Mouse (Mus musculus): ENCODE measurements around the gene Gm960.

Gene Gm960

DNA sequence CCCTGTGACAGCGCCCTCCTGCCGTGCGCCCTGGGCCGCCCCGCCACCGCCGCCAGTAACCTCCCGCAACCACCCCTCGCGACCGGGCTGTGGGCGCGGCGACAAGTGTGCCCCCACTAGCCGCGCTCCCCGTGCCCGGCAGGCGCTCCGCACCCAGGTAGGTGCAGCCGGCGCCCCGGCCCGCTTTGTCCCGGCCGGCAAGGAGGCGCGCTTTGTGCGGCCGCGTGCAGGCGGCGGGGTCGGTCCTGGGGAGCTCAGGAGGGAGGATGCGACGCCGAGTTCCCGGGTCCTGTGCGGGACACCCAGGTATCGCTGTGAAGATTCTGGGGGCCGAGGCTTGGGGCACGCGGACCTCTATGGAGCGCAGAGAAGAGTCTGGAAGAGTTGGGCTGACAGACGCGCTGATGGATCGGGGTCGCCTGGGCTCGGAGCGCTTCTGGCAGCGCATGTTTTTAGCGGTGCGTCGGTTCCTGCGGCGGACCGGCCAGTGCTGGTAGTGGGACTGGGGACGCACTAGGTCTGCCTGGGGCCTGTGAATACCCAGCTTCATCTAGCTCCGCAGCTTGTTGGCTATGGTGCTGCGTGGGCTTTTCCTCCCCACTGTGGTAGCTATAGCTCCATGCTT is 13.8 kb upstream of the Gm960 start:
- peak in 1 of 2 experiments; percentile 21 for DNase-seq (ENCODE audit: low spot score in 2 of 2)

DNA sequence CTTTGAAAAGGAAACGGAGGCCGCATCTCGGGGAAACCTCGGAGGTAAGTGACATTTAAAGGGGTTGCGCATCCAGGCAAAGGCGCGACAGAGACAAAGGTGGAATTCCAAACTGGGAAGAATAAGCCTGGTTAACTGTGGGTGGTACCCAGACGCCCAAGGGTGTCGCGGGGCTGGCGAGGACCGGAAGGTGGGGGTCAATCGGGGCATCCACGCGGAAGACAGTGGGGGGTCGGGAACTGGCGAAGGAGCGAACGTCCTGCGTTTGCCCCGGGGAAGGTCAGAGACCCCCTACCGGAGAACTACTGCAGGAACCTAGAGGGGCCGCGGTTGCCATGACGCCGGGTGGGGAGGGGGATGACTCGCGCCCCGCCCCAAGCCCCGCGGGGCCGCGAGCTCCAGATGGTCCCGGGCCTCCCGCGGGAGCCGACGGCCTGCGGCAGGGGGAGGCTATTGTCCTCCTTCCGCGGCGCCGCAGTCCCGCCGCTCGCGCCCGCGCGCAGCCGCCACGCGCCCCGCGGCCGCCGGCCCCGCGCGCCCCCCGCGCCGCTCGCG is 13.2 kb upstream of the Gm960 start:
- no peak for DNase-seq (ENCODE audit: low spot score in 2 of 2)

DNA sequence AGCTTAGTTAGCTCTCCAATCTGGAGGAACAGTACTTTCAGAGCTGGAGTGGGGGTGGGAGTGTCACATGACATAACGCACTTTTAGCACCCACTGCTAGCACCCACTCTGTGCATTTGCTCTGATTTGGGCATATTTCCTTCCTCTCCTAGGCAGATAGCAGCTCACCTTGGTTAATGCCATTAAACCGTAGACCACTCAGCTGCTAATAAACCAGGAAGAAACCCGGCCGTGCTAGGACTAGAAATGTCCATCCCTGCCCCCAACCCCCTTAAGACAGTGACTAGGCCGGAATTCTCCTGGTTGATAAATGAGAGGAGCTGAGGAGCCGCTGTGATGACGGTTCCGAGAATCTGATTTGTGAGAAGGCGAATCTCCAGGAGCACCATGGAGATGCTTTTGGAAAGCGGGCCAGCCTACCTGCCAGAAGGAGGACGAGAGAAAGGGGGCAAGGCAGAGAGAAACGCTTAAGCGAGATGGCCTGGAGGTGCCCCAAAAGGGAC is 12.7 kb upstream of the Gm960 start, which contains the start of gene Sptbn2:
Gene Sptbn2, plus strand, starts transcription at position 70 of the 503 bp plus-strand sequence.
- DNase-seq (ENCODE audit: low spot score in 2 of 2): peak; percentile 89 to 91

DNA sequence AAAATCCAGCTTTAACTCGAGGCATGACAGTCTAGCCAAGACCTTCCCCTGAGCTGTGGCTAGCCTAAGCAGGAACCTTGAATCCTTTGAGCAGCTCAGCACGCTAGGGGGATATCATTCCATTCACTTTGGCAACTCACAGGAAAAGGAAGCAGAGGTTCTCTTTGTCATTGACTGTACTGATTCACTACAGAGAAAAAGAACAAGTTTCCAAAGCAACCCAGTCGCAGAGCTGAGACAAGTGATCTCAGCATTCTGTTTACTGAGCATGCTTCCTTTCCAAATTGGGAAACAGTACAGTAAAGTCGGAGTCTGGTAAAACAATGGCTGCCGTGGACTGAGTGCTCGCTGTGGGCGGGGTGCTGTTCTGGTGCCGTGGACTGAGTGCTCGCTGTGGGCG is 10.3 kb upstream of the Gm960 start:
- DNase-seq (ENCODE audit: low spot score in 2 of 2): no peak

DNA sequence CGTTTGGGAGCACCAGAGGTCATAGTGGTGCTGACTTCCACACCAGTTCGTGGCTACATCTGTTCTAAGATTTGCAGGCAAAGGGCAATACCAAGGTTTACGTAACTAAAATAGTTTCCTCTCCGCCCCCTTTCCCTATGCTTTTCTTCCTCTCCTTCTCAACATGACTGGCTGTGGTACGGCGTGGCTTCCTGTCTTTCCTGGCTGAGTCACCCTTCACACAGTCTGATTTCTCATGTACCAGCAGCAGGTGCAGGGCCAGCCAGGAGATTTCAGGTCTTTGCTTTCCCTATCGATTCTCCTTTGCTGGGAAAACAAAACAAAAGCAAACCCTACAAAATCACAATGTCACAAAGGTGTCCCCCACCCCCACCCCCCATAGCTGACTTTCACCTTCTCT is 2.8 kb upstream of the Gm960 start:
- DNase-seq (ENCODE audit: low spot score in 2 of 2): no peak

DNA sequence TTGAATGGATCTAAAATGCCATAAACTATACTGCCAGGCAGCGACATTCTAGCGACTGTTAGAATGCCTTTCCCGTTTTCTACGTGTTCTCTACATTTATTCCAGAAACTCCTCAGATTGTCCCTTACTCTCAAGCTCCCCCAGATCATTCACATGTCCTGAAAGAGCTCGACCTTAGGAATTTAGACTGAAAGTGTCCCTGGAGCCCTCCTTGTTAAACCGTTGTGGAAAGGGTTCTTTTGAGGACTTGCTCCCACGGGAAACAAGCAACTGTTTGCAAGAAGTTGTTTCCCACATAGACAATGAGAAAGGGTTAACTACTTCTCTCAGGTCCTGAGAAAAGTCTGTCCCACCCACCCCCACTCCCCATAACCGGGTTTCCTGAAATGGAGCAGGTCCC is 2.2 kb upstream of the Gm960 start:
- DNase-seq (ENCODE audit: low spot score in 2 of 2): no peak

DNA sequence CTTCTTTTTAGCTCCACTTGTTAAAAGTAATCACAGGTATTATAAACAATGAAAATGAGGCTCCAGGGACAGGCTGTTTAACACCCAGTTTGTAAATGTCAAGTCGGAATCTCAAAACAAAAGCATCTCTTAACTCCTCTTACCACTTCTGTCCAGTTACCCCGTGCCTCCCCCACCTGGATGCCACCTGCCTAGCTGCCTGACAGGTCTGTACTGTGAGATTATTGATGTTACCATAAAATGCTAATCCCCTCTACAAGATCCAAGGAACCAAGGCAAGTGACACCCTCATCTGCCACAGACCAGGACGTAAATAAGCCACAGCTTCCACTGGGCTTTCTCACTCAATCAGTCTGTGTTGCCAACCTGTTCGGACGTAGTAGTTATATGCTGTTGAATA is 1.4 kb upstream of the Gm960 start:
- DNase-seq (ENCODE audit: low spot score in 2 of 2): no peak

DNA sequence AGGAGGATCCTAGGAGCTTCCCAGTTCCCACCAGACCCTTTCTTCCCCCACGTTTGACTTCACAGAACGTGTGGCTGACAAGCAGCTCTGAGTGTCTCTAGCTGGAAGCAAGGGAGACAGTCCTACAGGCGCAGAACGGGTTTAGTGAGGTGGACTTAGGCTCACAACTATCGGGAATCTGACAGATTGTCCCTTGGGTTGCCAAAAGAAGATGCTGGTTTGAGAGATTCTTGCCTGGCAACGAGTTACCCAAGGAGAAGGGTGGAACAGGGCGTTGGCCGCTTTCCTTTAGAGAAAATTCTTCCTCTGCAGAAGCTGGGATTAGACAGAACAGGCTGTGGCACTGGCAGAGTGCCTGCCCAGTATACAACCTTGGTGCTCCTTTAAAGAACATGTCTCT is 388 bp upstream of the Gm960 start:
- DNase-seq (ENCODE audit: low spot score in 2 of 2): peak in 1 of 2 experiments; percentile 67

DNA sequence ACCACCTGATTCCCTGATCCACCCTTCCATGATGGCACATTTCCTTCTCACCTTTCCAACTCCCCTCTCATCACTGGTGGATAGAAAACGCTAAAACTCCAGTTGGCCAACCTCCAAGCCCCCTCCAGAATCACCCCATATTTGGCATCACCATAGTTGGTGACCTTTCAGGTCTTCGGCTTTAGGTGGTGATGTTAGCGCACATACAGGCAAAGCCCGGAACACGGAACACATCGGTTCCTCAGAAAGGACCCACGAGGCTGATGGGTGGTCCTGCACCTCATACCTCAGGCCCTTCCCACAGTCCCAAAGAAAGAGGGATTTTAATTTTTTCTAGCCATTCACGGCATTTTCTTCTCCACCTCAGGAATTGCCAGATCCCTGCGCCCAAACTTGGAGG is 747 bp downstream of the Gm960 start:
- no peak for DNase-seq (ENCODE audit: low spot score in 2 of 2)

DNA sequence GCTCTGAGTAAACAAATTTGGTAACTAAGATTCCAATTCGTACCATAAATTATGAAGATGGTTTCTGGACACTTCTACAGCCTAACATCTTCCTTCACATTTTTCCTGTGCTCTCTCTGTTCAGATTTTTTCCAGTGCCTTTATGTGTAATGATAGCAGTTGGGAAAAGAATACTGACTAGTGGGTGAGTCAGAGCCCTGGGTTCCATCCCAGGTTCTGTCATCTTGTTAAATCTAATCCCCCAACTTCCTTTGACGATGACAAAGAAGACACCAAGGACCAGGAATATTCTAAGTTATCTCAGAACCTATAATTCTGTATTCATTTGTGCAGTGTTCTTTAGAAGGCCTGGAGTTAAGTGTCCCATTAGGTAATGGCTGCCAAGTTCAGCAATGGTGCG is 1.3 kb downstream of the Gm960 start:
- DNase-seq (ENCODE audit: low spot score in 2 of 2): no peak

DNA sequence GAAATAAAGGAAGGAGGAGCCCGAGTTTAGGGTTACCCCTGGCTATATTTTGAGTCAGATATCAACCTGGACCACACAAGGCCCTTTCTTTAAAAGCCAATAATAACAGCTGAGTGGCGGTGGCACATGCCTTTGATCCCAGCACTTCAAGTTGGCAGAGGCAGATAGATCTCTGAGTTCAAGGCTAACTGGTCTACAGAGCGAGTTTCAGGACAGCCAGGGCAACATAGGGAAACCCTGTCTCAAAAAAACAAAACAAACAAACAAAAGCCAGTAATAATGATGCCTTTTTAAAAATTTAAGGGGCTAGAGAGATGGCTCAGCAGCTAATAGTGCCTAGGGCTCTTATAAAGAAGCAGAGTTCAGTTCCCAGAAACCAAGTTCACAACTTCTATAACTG is 4.1 kb downstream of the Gm960 start:
- DNase-seq (ENCODE audit: low spot score in 2 of 2): no peak

DNA sequence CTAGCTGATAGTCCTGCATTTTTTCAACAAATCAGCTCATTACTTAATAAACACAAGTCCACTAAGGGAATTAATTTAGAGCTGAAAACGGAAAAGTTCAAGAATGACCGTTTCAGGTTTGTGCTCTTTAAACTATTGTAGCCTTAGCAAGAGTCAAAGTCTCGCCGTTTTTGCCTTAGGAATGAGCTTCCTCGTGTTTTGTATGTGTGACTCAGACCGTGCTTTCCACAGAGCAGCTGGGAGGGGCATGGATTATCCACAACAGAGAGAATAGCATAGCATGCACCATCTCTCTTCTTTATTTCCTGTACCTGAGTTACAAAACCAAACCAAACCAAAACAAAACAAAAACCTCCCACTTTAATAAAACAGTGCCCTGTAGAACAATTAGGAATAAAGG is 26.1 kb downstream of the Gm960 start:
- DNase-seq (ENCODE audit: low spot score in 2 of 2): no peak

DNA sequence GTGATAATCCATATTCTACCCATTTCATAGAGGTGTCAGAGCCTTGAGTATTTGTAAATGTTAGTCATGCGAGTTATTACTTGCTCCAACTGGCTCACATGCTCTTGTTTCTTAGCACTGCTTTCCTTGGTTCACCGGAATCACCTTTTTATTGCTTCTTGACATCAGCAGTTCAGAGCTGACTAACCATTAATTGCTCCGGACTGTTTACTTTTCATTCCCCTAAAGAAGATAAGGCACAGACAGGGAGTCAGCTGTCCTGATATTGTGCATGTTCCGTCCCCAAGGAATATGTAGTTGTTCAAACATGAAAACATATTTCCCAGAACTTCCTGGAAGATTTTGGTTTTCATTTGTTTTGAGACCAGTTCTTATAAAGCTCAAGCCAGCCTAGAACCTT is 27.7 kb downstream of the Gm960 start:
- DNase-seq (ENCODE audit: low spot score in 2 of 2): no peak

DNA sequence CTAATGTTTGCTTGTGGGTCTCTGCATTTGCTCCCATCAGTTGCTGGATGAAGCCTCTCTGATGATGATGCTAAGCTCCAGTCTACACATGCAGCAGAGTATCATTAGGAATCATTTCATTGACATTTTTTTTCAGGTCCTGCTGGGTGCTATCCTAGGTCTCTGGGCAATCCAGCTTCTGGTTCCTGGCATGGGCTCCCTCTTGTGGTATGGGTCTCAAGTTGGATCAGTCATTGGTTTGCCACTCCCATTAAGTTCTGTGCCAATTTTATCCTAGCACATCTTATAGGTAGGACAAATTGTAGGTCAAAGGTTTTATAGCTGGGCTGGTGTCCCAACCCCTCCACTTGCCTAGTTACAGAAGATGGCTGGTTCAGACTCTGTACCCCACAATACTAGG is 31.7 kb downstream of the Gm960 start:
- no peak for DNase-seq (ENCODE audit: low spot score in 2 of 2)

DNA sequence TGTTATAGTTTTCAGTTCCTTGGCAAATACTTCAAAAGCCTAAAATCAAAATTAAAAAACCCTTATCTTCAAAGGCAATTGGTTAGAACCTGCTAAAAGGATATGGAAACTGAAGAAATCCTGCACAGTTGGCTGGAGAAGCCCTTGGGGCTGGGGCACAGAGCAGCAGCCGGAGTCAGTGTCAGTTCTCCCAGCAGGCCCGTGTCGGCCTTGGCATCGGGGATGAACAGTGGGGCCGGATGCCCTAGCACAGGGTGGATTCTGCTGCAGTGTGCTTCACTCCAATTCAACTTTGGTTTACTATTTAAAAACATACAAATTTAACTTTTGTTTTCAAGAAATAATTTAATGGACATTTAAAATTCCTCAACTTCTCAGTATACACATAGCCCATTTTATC is 40.3 kb downstream of the Gm960 start:
- DNase-seq (ENCODE audit: low spot score in 2 of 2): no peak

DNA sequence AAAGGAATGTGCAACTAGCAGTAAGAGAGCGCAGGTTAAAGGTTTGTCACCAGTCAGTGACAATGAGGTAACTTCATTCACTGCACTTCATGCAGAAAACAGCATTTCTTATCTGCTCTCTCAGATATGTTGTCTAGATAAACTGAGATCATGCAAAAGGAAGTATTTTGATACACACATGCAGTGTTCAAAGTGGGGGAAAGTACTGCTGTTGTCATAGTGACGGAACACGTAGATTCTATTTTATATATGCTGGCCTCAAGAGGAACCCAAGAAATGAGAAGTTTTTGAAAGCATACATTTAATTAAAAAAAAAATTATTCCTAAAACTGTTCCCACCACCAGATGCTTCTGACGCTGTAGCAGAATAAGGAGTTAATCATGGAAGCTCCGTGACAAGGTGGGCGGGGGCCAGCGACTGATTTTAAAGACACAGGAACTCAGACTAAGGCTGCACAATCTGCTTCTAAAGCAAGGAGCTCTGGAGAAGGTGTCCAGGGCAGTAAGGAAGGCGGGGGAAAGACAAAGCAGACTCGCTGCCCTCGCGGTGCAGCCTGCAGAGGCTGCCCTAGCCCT is 51.5 kb downstream of the Gm960 start:
- DNase-seq (ENCODE audit: low spot score in 2 of 2): peak; percentile 77 to 83

DNA sequence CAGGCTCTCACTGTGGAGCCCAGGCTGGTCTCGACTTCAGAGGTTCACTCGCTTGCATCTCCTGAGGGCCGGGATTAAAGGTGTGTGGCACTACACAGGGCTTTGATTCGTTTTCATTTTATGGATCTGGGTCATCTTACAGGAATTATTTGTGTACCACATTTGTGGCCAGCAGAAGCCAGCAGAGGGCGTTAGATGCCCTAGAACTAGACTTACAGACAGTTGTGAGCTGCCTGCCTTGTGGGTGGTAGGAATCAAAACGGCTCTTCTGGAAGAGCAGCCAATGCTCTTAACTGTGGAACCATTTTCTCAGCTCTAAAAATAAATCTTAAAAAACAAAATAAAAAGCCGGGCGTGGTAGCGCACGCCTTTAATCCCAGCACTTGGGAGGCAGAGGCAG is 54.2 kb downstream of the Gm960 start:
- DNase-seq (ENCODE audit: low spot score in 2 of 2): peak; percentile 86 to 87

DNA sequence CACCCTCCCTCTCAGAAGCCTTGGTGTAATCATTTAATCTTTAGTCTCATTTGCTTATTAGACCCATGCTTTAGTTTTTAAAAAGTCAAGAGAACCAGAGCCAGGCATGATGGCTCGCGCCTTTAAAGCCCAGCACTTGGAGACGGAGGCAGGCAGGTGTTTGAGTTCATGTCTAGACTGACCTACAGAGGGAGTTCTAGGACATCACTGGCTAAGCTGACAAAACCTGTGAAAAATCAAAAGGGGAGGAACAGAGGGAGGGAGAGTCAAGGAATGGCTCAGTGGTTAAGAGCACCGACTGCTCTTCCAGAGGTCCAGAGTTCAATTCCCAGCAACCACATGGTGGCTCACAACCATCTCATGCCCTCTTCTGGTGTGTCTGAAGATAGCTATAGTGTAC is 62.5 kb downstream of the Gm960 start:
- no peak for DNase-seq (ENCODE audit: low spot score in 2 of 2)

DNA sequence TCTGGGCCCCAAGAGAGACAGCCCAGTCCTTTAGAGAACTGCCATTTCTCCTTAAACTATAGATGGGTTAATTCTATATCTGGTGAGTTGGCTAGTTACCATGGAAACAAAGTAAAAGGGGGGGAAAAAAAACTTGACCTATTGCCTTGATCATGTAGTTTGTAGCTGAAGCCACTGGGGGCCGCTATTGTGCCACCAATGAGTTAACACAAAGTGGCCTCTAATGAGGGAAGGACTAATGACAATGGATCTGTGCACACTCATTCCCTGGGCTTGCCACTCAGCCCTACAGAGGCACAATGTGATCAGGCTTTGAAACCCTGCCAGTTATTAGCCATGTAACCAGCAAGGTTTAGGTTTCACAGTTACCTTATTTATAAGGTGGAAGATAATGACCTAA is 69.6 kb downstream of the Gm960 start:
- peak; percentile 84 for DNase-seq (ENCODE audit: low spot score in 2 of 2)

DNA sequence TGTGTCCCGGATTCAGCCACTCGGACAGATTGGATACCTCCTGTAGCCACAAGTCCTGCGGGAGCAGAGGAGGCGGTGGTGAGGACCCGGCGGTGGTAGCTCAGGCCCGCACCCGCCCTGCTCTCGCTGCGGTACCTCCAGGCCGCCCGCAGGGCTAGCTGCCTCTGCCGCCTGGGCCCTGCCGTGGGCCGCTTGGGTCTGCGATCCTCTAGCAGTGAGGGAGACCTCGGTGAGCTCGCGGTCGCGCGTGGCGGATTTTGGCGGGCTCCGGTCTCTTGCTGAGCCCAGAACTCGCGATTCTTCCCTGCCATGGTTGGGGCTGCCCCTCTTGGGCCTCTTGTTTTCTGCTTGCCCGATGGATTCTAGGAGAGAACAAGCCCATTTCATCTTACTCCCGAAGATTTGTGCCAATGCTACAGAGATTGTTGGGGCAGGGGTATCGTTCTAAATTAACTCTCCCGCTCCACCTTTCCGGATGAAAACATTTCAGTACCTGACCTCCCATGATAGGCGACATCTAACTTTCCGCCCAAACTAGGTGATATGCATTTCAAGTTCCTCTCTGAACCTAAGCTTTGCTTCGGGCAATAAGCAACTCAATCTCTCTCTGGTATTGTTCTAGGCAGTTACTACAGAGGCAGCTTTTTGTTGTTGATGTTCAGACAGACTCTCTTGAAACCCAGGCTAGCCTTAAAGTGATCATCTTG is 72.5 kb downstream of the Gm960 start:
- no peak for DNase-seq (ENCODE audit: low spot score in 2 of 2)

DNA sequence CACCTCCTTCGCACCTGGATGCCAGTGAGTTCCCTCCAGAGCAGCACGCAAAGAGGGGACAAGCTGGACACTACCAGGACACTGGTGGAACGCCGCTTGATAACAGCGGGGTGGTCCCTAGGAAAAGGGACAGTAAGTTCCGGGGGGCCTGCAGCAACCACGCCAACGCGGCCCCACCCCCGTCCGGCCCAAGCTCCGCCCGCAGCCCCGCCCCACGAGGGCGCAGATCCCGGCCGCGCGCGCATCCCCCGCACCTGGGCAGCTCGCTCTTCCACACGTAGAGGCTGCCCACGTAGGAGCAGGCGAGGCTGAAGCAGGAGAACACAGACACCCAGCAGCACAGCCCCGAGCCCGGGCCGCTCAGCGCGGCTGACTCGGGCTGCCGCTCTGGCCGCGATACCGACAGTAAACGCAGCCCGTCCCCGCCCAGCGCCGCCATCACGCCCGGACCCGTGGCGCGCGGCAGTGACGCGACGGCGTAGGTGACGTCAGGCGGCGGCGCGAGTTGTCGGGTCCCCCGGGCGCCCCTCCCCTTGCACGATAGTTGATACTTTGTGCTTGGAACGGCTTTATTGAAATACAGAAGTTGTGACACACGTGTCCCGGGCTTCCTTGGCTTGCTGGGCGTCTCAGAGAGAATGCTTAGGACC is 73.2 kb downstream of the Gm960 start, which contains the start of gene Rce1:
Gene Rce1, minus strand, starts transcription at position 463 of the 650 bp plus-strand sequence.
- DNase-seq (ENCODE audit: low spot score in 2 of 2): peak; percentile 88 to 93

All from right cerebral cortex, adult 2 months (tissue).